Mouse (Mus musculus) heart, postnatal 0 days (tissue): Measurements from ENCODE around the gene Ahctf1. TPM values are rescaled to one million over a fixed set of nuclear protein-coding genes. Genes with fewer than 3 reads are reported as not detected.

Source experiments
- ATAC-seq: fragments of 200-750 bp; cut with Nextera tagmentation; 2 replicates; pipeline ENCODE4 v1.8.0; 2017; ENCODE audit warnings: low read depth, moderate number of reproducible peaks, moderate library complexity; ENCODE audit not compliant: insufficient read depth
- DNase-seq: peaks from one replicate; pipeline ENCODE4 v3.0.0-alpha.2; 2016; ENCODE audit warnings: low spot score
- H3K27ac ChIP-seq: fragments of 300-500 bp; sonication (generic); 2 replicates; pipeline ENCODE4 v1.5.1; 2014; ENCODE audit warnings: low read depth, mild to moderate bottlenecking
- H3K27me3 ChIP-seq: fragments of 300-500 bp; sonication (generic); 2 replicates; pipeline ENCODE4 v1.6.1; 2014; ENCODE audit warnings: low read length, mixed read lengths; ENCODE audit not compliant: control insufficient read depth, insufficient read depth
- H3K36me3 ChIP-seq: fragments of 300-500 bp; sonication (generic); replicated peaks from 2 replicates; pipeline ENCODE4 v1.6.1; 2014; ENCODE audit warnings: low read length, mixed read lengths; ENCODE audit not compliant: control insufficient read depth, insufficient read depth
- H3K4me1 ChIP-seq: fragments of 300-500 bp; sonication (generic); 2 replicates; pipeline ENCODE4 v1.6.1; 2014; ENCODE audit warnings: antibody characterized with exemption; ENCODE audit not compliant: control insufficient read depth, insufficient read depth
- H3K4me2 ChIP-seq: fragments of 300-500 bp; sonication (generic); 2 replicates; pipeline ENCODE4 v1.6.1; 2014; ENCODE audit warnings: low read depth, mild to moderate bottlenecking, low read length, moderate library complexity
- H3K4me3 ChIP-seq: fragments of 300-500 bp; sonication (generic); 2 replicates; pipeline ENCODE4 v1.5.1; 2014; ENCODE audit warnings: low read depth, low read length
- H3K9ac ChIP-seq: fragments of 300-500 bp; sonication (generic); replicated peaks from 2 replicates; pipeline ENCODE4 v1.6.1; 2014; ENCODE audit warnings: low read depth, low read length, mixed read lengths
- H3K9me3 ChIP-seq: fragments of 300-500 bp; sonication (generic); replicated peaks from 2 replicates; pipeline ENCODE4 v1.6.1; 2016; ENCODE audit warnings: low read length; ENCODE audit not compliant: control insufficient read depth
- CTCF ChIP-seq: IDR thresholded peaks from 2 replicates; pipeline ENCODE4 v1.5.1; 2016; ENCODE audit warnings: antibody characterized with exemption, control low read depth, low read depth
- EP300 ChIP-seq: IDR thresholded peaks from 2 replicates; pipeline ENCODE4 v1.6.1; 2016; ENCODE audit warnings: antibody characterized with exemption, low read depth
- WGBS: fragments of 180-500 bp; shearing (Covaris S2); extraction: QIAGEN DNeasy Blood & Tissue Kit; methylation state at CpG from one replicate; pipeline ENCODE4 v1.1.7; 2014; 5-methylcytosine and 5-hydroxymethylcytosine counted together
- polyA plus RNA-seq: library from polyadenylated mRNA; unstranded; fragments of >200 nt; fragmentation: Nextera tagmentation; extraction: Ambion mirVana; gene quantifications from 2 replicates; pipeline ENCODE4 v1.2.1, GENCODE M21; 2015
- total RNA-seq: library from RNA; depleted of rRNA; stranded (reverse); fragments of >200 nt; gene quantifications from 2 replicates; pipeline ENCODE4 v1.2.3, GENCODE M21; 2014; ENCODE audit warnings: low replicate concordance; rRNA removed

Gene Ahctf1
- total and polyA plus RNA-seq, 2 experiments from 2014 or later, result 8.0 to 20.9 TPM

- no peak overlapping the region for H3K4me2 ChIP-seq
- no peaks in the 10 kb centered on the region for H3K27me3 ChIP-seq
- H3K27ac ChIP-seq, result no peak overlapping the region
- no peak for TF ChIP-seq CTCF
- 82% methylated on average over 5 of the region's 5 CpGs for WGBS
- no peak overlapping the region for H3K9ac ChIP-seq
- DNase-seq, result no peak
- no peaks in the 10 kb centered on the region for H3K9me3 ChIP-seq
- ATAC-seq, result no peak
- H3K4me1 ChIP-seq, result no peaks in the 10 kb centered on the region; the same call in 1 of the 2 replicates
- H3K36me3 ChIP-seq, result no peaks in the 10 kb centered on the region
- H3K4me3 ChIP-seq, result no peak overlapping the region
Observed at GRCm38 (mm10) chr1:179710739-179711138, 92.7 kb downstream of the Ahctf1 start.

DNA sequence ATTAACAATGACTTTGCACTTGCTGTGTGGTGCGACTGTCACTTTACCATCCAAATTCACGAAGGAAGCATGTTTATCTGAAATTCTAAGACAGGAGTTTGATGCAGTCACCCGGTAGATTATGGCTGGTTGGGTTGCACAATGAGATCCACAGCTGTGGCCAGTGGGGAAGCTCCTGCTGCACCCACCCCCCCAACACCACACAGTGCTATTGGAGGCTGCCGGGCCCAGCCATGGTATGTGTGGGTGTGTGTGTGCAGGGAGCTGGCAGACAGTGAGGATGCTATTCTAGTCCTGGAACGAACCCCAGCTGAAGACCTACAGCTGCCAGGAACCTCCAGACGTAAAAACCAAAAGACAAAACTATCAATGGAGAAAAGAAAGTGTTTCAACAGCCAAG is 94.1 kb downstream of the Ahctf1 start:
- ATAC-seq (peak; percentile 90), DNase-seq (peak; percentile 68)
- Histone ChIP-seq H3K27me3 (no peaks in the 10 kb centered on the region), H3K9ac (no peak overlapping the region), H3K4me3 (no peak overlapping the region), H3K36me3 (no peaks in the 10 kb centered on the region), H3K4me2 (no peak overlapping the region), H3K4me1 (no peaks in the 10 kb centered on the region; the same call in 1 of the 2 replicates), H3K9me3 (no peaks in the 10 kb centered on the region), H3K27ac (peak overlapping the region; percentile 36; the same call in 1 of the 2 replicates)
- TF ChIP-seq EP300, result no peak
- TF ChIP-seq CTCF, result no peak
- WGBS, result 33% methylated on average over 6 of the region's 6 CpGs

- no peak for DNase-seq
- H3K27me3 ChIP-seq, result no peaks in the 10 kb centered on the region
- H3K27ac ChIP-seq, result no peak overlapping the region
- ATAC-seq, result no peak
- TF ChIP-seq EP300 (no peak), CTCF (no peak)
- no peaks in the 10 kb centered on the region for H3K36me3 ChIP-seq
- no peak overlapping the region for H3K9ac ChIP-seq
- 87% methylated on average over 6 of the region's 6 CpGs for WGBS
- peaks cover 3% of the 10 kb centered on the region; the same call in 1 of the 2 replicates for H3K4me1 ChIP-seq
- H3K4me2 ChIP-seq, result no peak overlapping the region
- no peaks in the 10 kb centered on the region for H3K9me3 ChIP-seq
- H3K4me3 ChIP-seq, result no peak overlapping the region
Observed at GRCm38 (mm10) chr1:179705154-179705553, 98.3 kb downstream of the Ahctf1 start.

GRCm38 (mm10) chr1:179704150-179704549 is 99.3 kb downstream of the Ahctf1 start:
- Histone ChIP-seq H3K9ac (no peak overlapping the region), H3K4me3 (no peak overlapping the region), H3K9me3 (no peaks in the 10 kb centered on the region), H3K27me3 (no peaks in the 10 kb centered on the region), H3K27ac (no peak overlapping the region), H3K4me2 (no peak overlapping the region), H3K4me1 (peaks cover 3% of the 10 kb centered on the region; the same call in 1 of the 2 replicates), H3K36me3 (no peaks in the 10 kb centered on the region)
- 33% methylated on average over 3 of the region's 3 CpGs for WGBS
- TF ChIP-seq EP300 (no peak), CTCF (no peak)
- DNase-seq, result no peak
- ATAC-seq, result no peak

Other genes with a start within 250 kb of the Ahctf1 start
- gene Sccpdh, start 135.5 kb downstream of the Ahctf1 start, total RNA-seq, result 65.2 and 75.5 TPM in 2 replicates
- 116 and 122 TPM in 2 replicates for gene Sccpdh, start 135.5 kb downstream of the Ahctf1 start, polyA plus RNA-seq
- 0.27 TPM in 1 of 2 replicates, not detected in the other for gene Kif28, start 58.4 kb downstream of the Ahctf1 start, total RNA-seq
- 0.07 and 0.11 TPM in 2 replicates for gene Kif28, start 58.4 kb downstream of the Ahctf1 start, polyA plus RNA-seq
- gene Gm10518, start 304 bp downstream of the Ahctf1 start, total RNA-seq, result not detected in 2 replicates
- gene Gm10518, start 304 bp downstream of the Ahctf1 start, polyA plus RNA-seq, result 0.14 TPM in 1 of 2 replicates, not detected in the other
- gene Cdc42bpa, start 156.8 kb upstream of the Ahctf1 start, total RNA-seq, result 25.8 and 30.6 TPM in 2 replicates
- gene Cdc42bpa, start 156.8 kb upstream of the Ahctf1 start, polyA plus RNA-seq, result 7.7 and 8.3 TPM in 2 replicates